Mouse (Mus musculus): ENCODE data around the gene Tmem151b. TPM values are rescaled to one million over a fixed set of nuclear protein-coding genes. Genes with fewer than 3 reads are reported as not detected.

Gene Tmem151b
- polyA plus RNA-seq, 1 experiment from 2014 or later = 1.7 TPM

GRCm38 (mm10) chr17:45502324-45502723 is 47.2 kb downstream of the Tmem151b start:
- Histone ChIP-seq H3K4me3 (no peak overlapping the region), H3K27me3 (ENCODE audit: insufficient read depth, poor library complexity, severe bottlenecking) (no peaks in the 10 kb centered on the region), H3K36me3 (no peaks in the 10 kb centered on the region), H3K4me1 (peaks cover 30% of the 10 kb centered on the region), H3K27ac (no peak overlapping the region), H3K9me3 (no peaks in the 10 kb centered on the region)
- no peak for DNase-seq (ENCODE audit: low spot score)
- WGBS = 58% methylated on average over 4 of the region's 4 CpGs

DNA sequence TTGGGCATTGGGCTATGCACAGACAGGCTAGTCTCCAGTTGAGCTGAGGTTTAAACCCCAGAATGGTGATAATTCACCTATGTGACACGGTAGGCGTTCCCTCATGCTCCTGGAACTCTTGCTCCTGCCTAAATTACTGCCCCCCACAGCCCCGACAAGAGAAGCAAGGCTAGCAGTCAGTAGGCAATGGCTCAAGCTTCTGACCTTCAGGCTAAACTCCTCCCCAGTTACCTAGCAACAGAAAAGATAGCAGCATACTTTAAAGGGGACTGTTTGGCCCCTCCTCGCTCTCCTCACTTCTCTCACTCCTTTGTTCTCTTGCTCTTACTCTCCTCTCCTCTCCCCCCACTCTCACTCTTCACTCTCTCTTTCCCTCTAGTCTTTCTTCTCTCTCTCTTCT is 48.5 kb downstream of the Tmem151b start:
- peak overlapping the region; percentile 72; the same call in 1 of the 2 replicates for H3K27ac ChIP-seq
- H3K4me1 ChIP-seq = peaks cover 25% of the 10 kb centered on the region
- no peaks in the 10 kb centered on the region for H3K36me3 ChIP-seq
- DNase-seq (ENCODE audit: low spot score) = no peak
- no peaks in the 10 kb centered on the region for H3K27me3 ChIP-seq (ENCODE audit: insufficient read depth, poor library complexity, severe bottlenecking)
- 39% methylated on average over 4 of the region's 4 CpGs for WGBS
- no peak overlapping the region for H3K4me3 ChIP-seq
- no peaks in the 10 kb centered on the region for H3K9me3 ChIP-seq

DNA sequence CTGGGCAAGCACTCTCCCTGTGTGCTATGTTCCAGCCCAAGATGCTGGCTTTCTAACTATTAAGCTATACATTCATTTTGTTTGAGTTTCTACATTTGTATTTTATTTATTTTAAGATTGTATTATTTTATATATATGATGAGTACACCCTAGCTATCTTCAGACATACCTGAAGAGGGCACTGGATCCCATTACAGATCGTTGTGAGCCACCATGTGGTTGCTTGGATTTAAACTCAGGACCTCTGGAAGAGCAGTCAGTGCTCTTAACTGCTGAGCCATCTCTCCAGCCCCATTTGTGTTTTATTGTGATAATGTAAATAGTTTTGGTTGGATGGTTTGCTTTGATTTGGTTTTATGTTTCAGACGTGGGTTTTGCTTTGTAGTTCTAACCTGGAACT is 50.0 kb downstream of the Tmem151b start:
- Histone ChIP-seq H3K36me3 (no peaks in the 10 kb centered on the region), H3K4me3 (no peak overlapping the region), H3K27me3 (ENCODE audit: insufficient read depth, poor library complexity, severe bottlenecking) (0 out of 2 replicates have a peak, but pooled peaks cover 7% of the 10 kb centered on the region), H3K9me3 (no peaks in the 10 kb centered on the region), H3K4me1 (peaks cover 32% of the 10 kb centered on the region), H3K27ac (no peak overlapping the region)
- DNase-seq (ENCODE audit: low spot score) = no peak
- 62% methylated on average over 2 of the region's 2 CpGs for WGBS

- 73% methylated on average over 13 of the region's 13 CpGs for WGBS
- no peak for DNase-seq (ENCODE audit: low spot score)
- peaks cover 7% of the 10 kb centered on the region; the same call in 1 of the 2 replicates for H3K27me3 ChIP-seq (ENCODE audit: insufficient read depth, poor library complexity, severe bottlenecking)
- H3K36me3 ChIP-seq = no peaks in the 10 kb centered on the region
- no peak overlapping the region for H3K4me3 ChIP-seq
- no peak overlapping the region for H3K27ac ChIP-seq
- no peaks in the 10 kb centered on the region for H3K9me3 ChIP-seq
- H3K4me1 ChIP-seq = peaks cover 28% of the 10 kb centered on the region
Measured at GRCm38 (mm10) chr17:45498397-45498796, 51.1 kb downstream of the Tmem151b start.

DNA sequence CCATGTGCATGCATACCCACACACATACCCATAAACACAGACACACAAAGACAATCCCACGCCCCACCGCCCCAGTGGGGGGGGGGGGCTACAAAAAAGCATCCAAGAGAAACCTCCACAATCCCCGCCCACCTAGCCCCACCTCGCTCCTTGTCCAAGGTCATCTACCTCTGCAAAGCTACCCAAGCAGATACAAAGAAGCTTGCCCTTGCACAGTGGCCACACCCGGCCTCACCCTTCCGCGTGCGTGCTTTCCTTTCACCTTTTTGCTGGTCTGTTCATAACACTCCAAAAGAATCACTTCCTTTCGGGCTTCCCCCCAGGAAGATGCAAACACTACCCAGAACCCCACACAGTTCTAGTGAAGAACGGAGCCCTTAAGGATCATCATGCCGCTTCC is 54.1 kb downstream of the Tmem151b start:
- 75% methylated on average over 11 of the region's 11 CpGs for WGBS
- Histone ChIP-seq H3K27me3 (ENCODE audit: insufficient read depth, poor library complexity, severe bottlenecking) (peaks cover 14% of the 10 kb centered on the region; the same call in 1 of the 2 replicates), H3K9me3 (no peaks in the 10 kb centered on the region), H3K4me1 (peaks cover 16% of the 10 kb centered on the region), H3K36me3 (no peaks in the 10 kb centered on the region), H3K4me3 (no peak overlapping the region), H3K27ac (no peak overlapping the region)
- no peak for DNase-seq (ENCODE audit: low spot score)

Other genes starting within 250 kb of the Tmem151b start
- gene Cdc5l, start 115.9 kb downstream of the Tmem151b start, polyA plus RNA-seq (2016; fragmentation: Nextera tagmentation; extraction: Ambion mirVana) = 48.2 and 62.8 TPM in 2 replicates
- 0.34 and 0.57 TPM in 2 replicates for gene Spats1, start 74.3 kb downstream of the Tmem151b start, polyA plus RNA-seq (2016; fragmentation: Nextera tagmentation; extraction: Ambion mirVana)
- gene Aars2, start 42.8 kb downstream of the Tmem151b start, polyA plus RNA-seq (2016; fragmentation: Nextera tagmentation; extraction: Ambion mirVana) = 28.7 and 30.9 TPM in 2 replicates
- 0.36 and 0.80 TPM in 2 replicates for gene Tcte1, start 26.2 kb downstream of the Tmem151b start, polyA plus RNA-seq (2016; fragmentation: Nextera tagmentation; extraction: Ambion mirVana)
- gene Nfkbie, start 6.0 kb upstream of the Tmem151b start, polyA plus RNA-seq (2016; fragmentation: Nextera tagmentation; extraction: Ambion mirVana) = 2.8 and 3.7 TPM in 2 replicates
- 107 and 118 TPM in 2 replicates for gene Slc35b2, start 14.2 kb upstream of the Tmem151b start, polyA plus RNA-seq (2016; fragmentation: Nextera tagmentation; extraction: Ambion mirVana)
- gene Hsp90ab1, start 23.6 kb upstream of the Tmem151b start, polyA plus RNA-seq (2016; fragmentation: Nextera tagmentation; extraction: Ambion mirVana) = 1,633 and 1,893 TPM in 2 replicates
- 75.0 and 75.1 TPM in 2 replicates for gene Slc29a1, start 49.9 kb upstream of the Tmem151b start, polyA plus RNA-seq (2016; fragmentation: Nextera tagmentation; extraction: Ambion mirVana)
- 0.31 and 0.41 TPM in 2 replicates for gene Mymx, start 52.4 kb upstream of the Tmem151b start, polyA plus RNA-seq (2016; fragmentation: Nextera tagmentation; extraction: Ambion mirVana)
- 0.51 and 0.95 TPM in 2 replicates for gene Capn11, start 109.6 kb upstream of the Tmem151b start, polyA plus RNA-seq (2016; fragmentation: Nextera tagmentation; extraction: Ambion mirVana)
- gene Mrpl14, start 136.6 kb upstream of the Tmem151b start, polyA plus RNA-seq (2016; fragmentation: Nextera tagmentation; extraction: Ambion mirVana) = 148 and 163 TPM in 2 replicates
- 42.2 and 43.5 TPM in 2 replicates for gene Tmem63b, start 137.2 kb upstream of the Tmem151b start, polyA plus RNA-seq (2016; fragmentation: Nextera tagmentation; extraction: Ambion mirVana)
- 0.62 TPM in 1 of 2 replicates, not detected in the other for gene 1600014C23Rik, start 184.2 kb upstream of the Tmem151b start, polyA plus RNA-seq (2016; fragmentation: Nextera tagmentation; extraction: Ambion mirVana)

Measured in heart, embryonic 10.5 days (tissue).